Mouse (Mus musculus) midbrain, embryonic 14.5 days (tissue): ENCODE data around the gene Mab21l2. TPM values are rescaled to one million over a fixed set of nuclear protein-coding genes. Genes with fewer than 3 reads are reported as not detected.
A peak's percentile ranks its signal among the peaks of the same experiment; 100 is the strongest.

ENCODE experiments used
- ATAC-seq: fragments of 200-750 bp; cut with Nextera tagmentation; 2 replicates; pipeline ENCODE4 v1.8.0; 2017; ENCODE audit warnings: moderate number of reproducible peaks, moderate library complexity; ENCODE audit not compliant: low FRiP score, low TSS enrichment
- DNase-seq: peaks from one replicate; pipeline ENCODE4 v3.0.0-alpha.2; 2015
- H3K27ac ChIP-seq: fragments of 300-500 bp; sonication (generic); replicated peaks from 2 replicates; pipeline ENCODE4 v1.5.1; 2014; ENCODE audit warnings: mild to moderate bottlenecking, low read depth, low read length, moderate library complexity
- H3K27me3 ChIP-seq: fragments of 300-500 bp; sonication (generic); 2 replicates; pipeline ENCODE4 v1.6.1; 2014; ENCODE audit warnings: low read length, control low read depth, mixed read lengths; ENCODE audit not compliant: control insufficient read depth, insufficient read depth
- H3K36me3 ChIP-seq: fragments of 300-500 bp; sonication (generic); 2 replicates; pipeline ENCODE4 v1.6.1; 2014; ENCODE audit warnings: low read length, control low read depth; ENCODE audit not compliant: control insufficient read depth, insufficient read depth
- H3K4me1 ChIP-seq: fragments of 300-500 bp; sonication (generic); 2 replicates; pipeline ENCODE4 v1.6.1; 2014; ENCODE audit warnings: mild to moderate bottlenecking, antibody characterized with exemption, low read length, control low read depth; ENCODE audit not compliant: control insufficient read depth, insufficient read depth
- H3K4me2 ChIP-seq: fragments of 300-500 bp; sonication (generic); 2 replicates; pipeline ENCODE4 v1.6.1; 2014; ENCODE audit warnings: mild to moderate bottlenecking, low read length, moderate library complexity
- H3K4me3 ChIP-seq: fragments of 300-500 bp; sonication (generic); replicated peaks from 2 replicates; pipeline ENCODE4 v1.5.1; 2014; ENCODE audit warnings: low read depth, low read length
- H3K9ac ChIP-seq: fragments of 300-500 bp; sonication (generic); replicated peaks from 2 replicates; pipeline ENCODE4 v1.6.1; 2014; ENCODE audit warnings: mild to moderate bottlenecking, low read length, moderate library complexity
- H3K9me3 ChIP-seq: fragments of 300-500 bp; sonication (generic); 2 replicates; pipeline ENCODE4 v1.6.1; 2016; ENCODE audit warnings: low read length, control low read depth, mixed read lengths; ENCODE audit not compliant: control insufficient read depth
- WGBS: fragments of 180-500 bp; shearing (Covaris S2); extraction: QIAGEN DNeasy Blood & Tissue Kit; methylation state at CpG from one replicate; pipeline ENCODE4 v1.1.7; 2014; 5-methylcytosine and 5-hydroxymethylcytosine counted together
- polyA plus RNA-seq: library from polyadenylated mRNA; unstranded; fragments of >200 nt; fragmentation: Nextera tagmentation; extraction: Ambion mirVana; gene quantifications from 2 replicates; pipeline ENCODE4 v1.2.1, GENCODE M21; 2014

Gene Mab21l2
- polyA plus RNA-seq, 1 experiment from 2014 or later = 106 TPM

GRCm38 (mm10) chr3:86559635-86560034 is 11.2 kb upstream of the Mab21l2 start:
- 24% methylated on average over 4 of the region's 4 CpGs for WGBS
- Histone ChIP-seq H3K4me1 (peaks cover 24% of the 10 kb centered on the region), H3K27ac (peak overlapping the region; percentile 47)

GRCm38 (mm10) chr3:86558976-86559375 is 10.5 kb upstream of the Mab21l2 start:
- 0 out of 2 replicates have a peak, but pooled peaks cover 3% of the 10 kb centered on the region for H3K27me3 ChIP-seq
- no peak overlapping the region for H3K4me3 ChIP-seq
- ATAC-seq (no peak), DNase-seq (no peak)
- WGBS = 13% methylated on average over 1 of the region's 1 CpGs
- no peak overlapping the region for H3K27ac ChIP-seq
- H3K9me3 ChIP-seq = no peaks in the 10 kb centered on the region
- peaks cover 24% of the 10 kb centered on the region for H3K4me1 ChIP-seq
- H3K4me2 ChIP-seq = no peak overlapping the region
- no peaks in the 10 kb centered on the region for H3K36me3 ChIP-seq
- no peak overlapping the region for H3K9ac ChIP-seq

More at GRCm38 (mm10) chr3:86559635-86560034, 11.2 kb upstream of the Mab21l2 start:
- H3K27me3 ChIP-seq = no peaks in the 10 kb centered on the region
- H3K36me3 ChIP-seq = no peaks in the 10 kb centered on the region
- H3K9me3 ChIP-seq = no peaks in the 10 kb centered on the region
- no peak for DNase-seq
- no peak overlapping the region for H3K4me2 ChIP-seq
- no peak overlapping the region for H3K9ac ChIP-seq
- H3K4me3 ChIP-seq = no peak overlapping the region
- no peak; the same call in 1 of the 2 replicates for ATAC-seq

GRCm38 (mm10) chr3:86552170-86552569 is 3.7 kb upstream of the Mab21l2 start:
- 0 out of 2 replicates have a peak, but pooled peaks cover 8% of the 10 kb centered on the region for H3K27me3 ChIP-seq
- no peaks in the 10 kb centered on the region for H3K9me3 ChIP-seq
- no peak overlapping the region for H3K4me3 ChIP-seq
- no peaks in the 10 kb centered on the region for H3K36me3 ChIP-seq
- H3K9ac ChIP-seq = peak overlapping the region; percentile 42; the same call in 1 of the 2 replicates
- peak; percentile 64 for DNase-seq
- ATAC-seq = no peak
- H3K4me2 ChIP-seq = peak overlapping the region; percentile 66
- peaks cover 17% of the 10 kb centered on the region for H3K4me1 ChIP-seq
- 22% methylated on average over 5 of the region's 5 CpGs for WGBS
- H3K27ac ChIP-seq = peak overlapping the region; percentile 64; the same call in 1 of the 2 replicates

- ATAC-seq = 0 out of 2 replicates have a peak, but pooled peaks have one; percentile 34
- H3K4me3 ChIP-seq = peak overlapping the region; percentile 31
- H3K9me3 ChIP-seq = no peaks in the 10 kb centered on the region
- peak overlapping the region; percentile 87 for H3K27ac ChIP-seq
- H3K4me1 ChIP-seq = peaks cover 12% of the 10 kb centered on the region
- H3K4me2 ChIP-seq = peak overlapping the region; percentile 66
- H3K9ac ChIP-seq = peak overlapping the region; percentile 62
- peak; percentile 73 for DNase-seq
- WGBS = 4% methylated on average over 8 of the region's 8 CpGs
- no peaks in the 10 kb centered on the region for H3K36me3 ChIP-seq
- 0 out of 2 replicates have a peak, but pooled peaks cover 8% of the 10 kb centered on the region for H3K27me3 ChIP-seq
These were observed 2.7 kb upstream of the Mab21l2 start for GRCm38 (mm10) chr3:86551011-86551728.

- H3K9ac ChIP-seq = peak overlapping the region; percentile 62
- peak overlapping the region; percentile 31 for H3K4me3 ChIP-seq
- peak overlapping the region; percentile 87 for H3K27ac ChIP-seq
- no peaks in the 10 kb centered on the region for H3K9me3 ChIP-seq
- 0 out of 2 replicates have a peak, but pooled peaks cover 8% of the 10 kb centered on the region for H3K27me3 ChIP-seq
- H3K4me2 ChIP-seq = peak overlapping the region; percentile 66
- ATAC-seq (peak; percentile 35; the same call in 1 of the 2 replicates), DNase-seq (peak; percentile 69)
- 5% methylated on average over 22 of the region's 22 CpGs for WGBS
- H3K4me1 ChIP-seq = peaks cover 12% of the 10 kb centered on the region
- H3K36me3 ChIP-seq = no peaks in the 10 kb centered on the region
These were observed 2.0 kb upstream of the Mab21l2 start for GRCm38 (mm10) chr3:86550301-86551010.

- Histone ChIP-seq H3K4me2 (peak overlapping the region; percentile 70), H3K9me3 (no peaks in the 10 kb centered on the region), H3K27ac (peak overlapping the region; percentile 96), H3K9ac (peak overlapping the region; percentile 90), H3K4me3 (peak overlapping the region; percentile 64), H3K27me3 (0 out of 2 replicates have a peak, but pooled peaks cover 5% of the 10 kb centered on the region), H3K36me3 (no peaks in the 10 kb centered on the region), H3K4me1 (peaks cover 14% of the 10 kb centered on the region)
- WGBS = under 1% methylated on average over 42 of the region's 42 CpGs
- ATAC-seq (0 out of 2 replicates have a peak, but pooled peaks have one; percentile 18), DNase-seq (peak; percentile 69)
These were observed 1.1 kb downstream of the Mab21l2 start for GRCm38 (mm10) chr3:86547251-86547791.

GRCm38 (mm10) chr3:86546471-86547250 is 1.8 kb downstream of the Mab21l2 start:
- peaks cover 14% of the 10 kb centered on the region for H3K4me1 ChIP-seq
- peak overlapping the region; percentile 90 for H3K9ac ChIP-seq
- H3K4me3 ChIP-seq = peak overlapping the region; percentile 64
- 0 out of 2 replicates have a peak, but pooled peaks cover 5% of the 10 kb centered on the region for H3K27me3 ChIP-seq
- H3K4me2 ChIP-seq = peak overlapping the region; percentile 70
- under 1% methylated on average over 45 of the region's 45 CpGs for WGBS
- ATAC-seq = 0 out of 2 replicates have a peak, but pooled peaks have one; percentile 27
- DNase-seq = peak; percentile 74
- H3K36me3 ChIP-seq = no peaks in the 10 kb centered on the region
- H3K9me3 ChIP-seq = no peaks in the 10 kb centered on the region
- H3K27ac ChIP-seq = peak overlapping the region; percentile 96

GRCm38 (mm10) chr3:86545945-86546344 is 2.5 kb downstream of the Mab21l2 start:
- Histone ChIP-seq H3K4me3 (peak overlapping the region; percentile 64), H3K4me1 (peaks cover 18% of the 10 kb centered on the region), H3K4me2 (peak overlapping the region; percentile 70), H3K36me3 (no peaks in the 10 kb centered on the region), H3K9me3 (no peaks in the 10 kb centered on the region), H3K27me3 (no peaks in the 10 kb centered on the region), H3K27ac (peak overlapping the region; percentile 96), H3K9ac (peak overlapping the region; percentile 90)
- DNase-seq (no peak), ATAC-seq (no peak)
- WGBS = 7% methylated on average over 5 of the region's 5 CpGs
